8 mouse cellular contexts compared by ENCODE assay signal in the genomic region with DNA sequence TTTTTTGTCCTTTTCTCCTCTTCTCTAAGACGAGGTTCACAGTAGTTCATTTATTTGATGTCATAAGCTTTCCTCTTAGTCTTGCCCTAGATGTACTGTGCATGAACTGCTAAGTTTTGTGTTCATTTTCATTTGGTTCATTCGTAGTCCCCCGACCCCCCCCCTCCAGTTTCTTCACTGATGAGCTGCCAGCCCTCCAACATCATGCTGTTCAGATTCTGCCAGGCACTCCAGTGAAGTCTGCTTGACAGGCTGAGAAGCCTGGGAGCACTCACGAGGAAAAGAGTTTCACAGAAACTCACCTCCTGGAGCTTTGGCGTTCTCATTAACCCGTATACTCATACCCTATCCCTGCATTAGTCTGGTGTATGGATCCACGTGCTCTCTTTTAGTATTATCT. TPM values are rescaled to one million over a fixed set of nuclear protein-coding genes. Genes with fewer than 3 reads are reported as not detected.
DNase-seq lines count a peak whose midpoint lies in the region; ATAC-seq and TF ChIP-seq lines count a peak whose summit lies in the region.
"Not testable (repeated sequence)": the region's sequence is repeated elsewhere in the genome, so short reads cannot be mapped to it uniquely, and the experiment has no call there.
"Had no signal": no experiment of that assay in that cellular context is flagged by ENCODE, and none has a peak within 500 bp of the region (broad histone marks: within the 10 kb centered on the region; RNA-seq: fewer than 3 reads in every experiment).

No protein-coding gene starts in this region.

- H3K27ac ChIP-seq in forebrain, embryonic 15.5 days (replicated peaks); forebrain, postnatal 0 days (ENCODE audit: low read depth, low read length); hindbrain, postnatal 0 days; midbrain, embryonic 14.5 days (replicated peaks; ENCODE audit: low read depth, low read length): not testable (repeated sequence)
- peak overlapping the region; percentile 63 for H3K27ac ChIP-seq in liver, adult 2 months (replicated peaks; ENCODE audit: insufficient read depth, low read depth, low read length)

- TF ChIP-seq POLR2A in liver, adult 2 months (IDR thresholded peaks at IDR 0.05; ENCODE audit: extremely low read depth, insufficient read depth, low read length), result not testable (repeated sequence)

- H3K9me3 ChIP-seq in forebrain, embryonic 15.5 days; forebrain, postnatal 0 days (ENCODE audit: low read length); hindbrain, postnatal 0 days (ENCODE audit: low read length); midbrain, embryonic 14.5 days (ENCODE audit: control insufficient read depth, low read length): not testable (repeated sequence)

- 0 out of 2 replicates have a peak, but pooled peaks have one; percentile 29 for ATAC-seq in forebrain, embryonic 15.5 days (replicated peaks)
- ATAC-seq in forebrain, postnatal 0 days, result 0 out of 2 replicates have a peak, but pooled peaks have one; percentile 32
- ATAC-seq in hindbrain, postnatal 0 days; midbrain, embryonic 14.5 days (ENCODE audit: low FRiP score, low TSS enrichment): not testable (repeated sequence)

- 12% methylated on average over 7 of the region's 7 CpGs for WGBS in forebrain, embryonic 15.5 days
- 20% methylated on average over 7 of the region's 7 CpGs for WGBS in forebrain, postnatal 0 days
- WGBS in hindbrain, postnatal 0 days, result 30% methylated on average over 7 of the region's 7 CpGs
- WGBS in liver, adult 2 months, result 48% methylated on average over 7 of the region's 7 CpGs
- WGBS in midbrain, embryonic 14.5 days, result 41% methylated on average over 7 of the region's 7 CpGs

- H3K27me3 ChIP-seq in forebrain, embryonic 15.5 days; forebrain, postnatal 0 days (ENCODE audit: insufficient read depth, low read length); hindbrain, postnatal 0 days (ENCODE audit: insufficient read depth, low read length); liver, adult 2 months (ENCODE audit: control insufficient read depth, insufficient read depth, low read length); midbrain, embryonic 14.5 days (ENCODE audit: control insufficient read depth, insufficient read depth, low read length): not testable (repeated sequence)

- not testable (repeated sequence) for H3K36me3 ChIP-seq in forebrain, embryonic 15.5 days; forebrain, postnatal 0 days (ENCODE audit: insufficient read depth); hindbrain, postnatal 0 days (ENCODE audit: insufficient read depth, low read length); liver, adult 2 months (ENCODE audit: control insufficient read depth, insufficient read depth, low read length); midbrain, embryonic 14.5 days (ENCODE audit: control insufficient read depth, insufficient read depth, low read length)

- H3K4me3 ChIP-seq in forebrain, embryonic 15.5 days; forebrain, postnatal 0 days (ENCODE audit: low read depth, low read length); hindbrain, postnatal 0 days (ENCODE audit: low read length); liver, adult 2 months (ENCODE audit: insufficient read depth, low read depth, low read length); midbrain, embryonic 14.5 days (replicated peaks; ENCODE audit: low read depth, low read length): not testable (repeated sequence)

- H3K4me2 ChIP-seq in forebrain, embryonic 15.5 days (replicated peaks); forebrain, postnatal 0 days (ENCODE audit: low read depth); hindbrain, postnatal 0 days (ENCODE audit: low read depth, low read length); midbrain, embryonic 14.5 days (ENCODE audit: low read length): not testable (repeated sequence)

- peak; percentile 25 to 32 for DNase-seq in cerebellum, postnatal 10 days
- DNase-seq in forebrain, postnatal 0 days, result peak; percentile 32
- DNase-seq in hindbrain, postnatal 0 days (ENCODE audit: low spot score), result peak; percentile 25
- DNase-seq in liver, adult 2 months (ENCODE audit: extremely low read depth, low read depth, low spot score), result not testable (repeated sequence)
- peak; percentile 11 for DNase-seq in midbrain, embryonic 14.5 days

- not testable (repeated sequence) for H3K9ac ChIP-seq in forebrain, embryonic 15.5 days (replicated peaks); forebrain, postnatal 0 days; hindbrain, postnatal 0 days (replicated peaks; ENCODE audit: low read length); liver, adult 2 months (ENCODE audit: low read depth, low read length); midbrain, embryonic 14.5 days (replicated peaks; ENCODE audit: low read length)

- not testable (repeated sequence) for H3K4me1 ChIP-seq in forebrain, embryonic 15.5 days; forebrain, postnatal 0 days (ENCODE audit: insufficient read depth); hindbrain, postnatal 0 days (ENCODE audit: insufficient read depth, low read length); midbrain, embryonic 14.5 days (ENCODE audit: control insufficient read depth, insufficient read depth, low read length)
- H3K4me1 ChIP-seq in liver, adult 2 months (ENCODE audit: control insufficient read depth, insufficient read depth, low read length), result peaks cover 24% of the 10 kb centered on the region

- H3K79me2 ChIP-seq in liver, adult 2 months (ENCODE audit: control insufficient read depth, insufficient read depth, low read length), result not testable (repeated sequence)

- not testable (repeated sequence) for TF ChIP-seq CTCF in forebrain, postnatal 0 days (IDR thresholded peaks at IDR 0.05; ENCODE audit: low read depth); hindbrain, postnatal 0 days (IDR thresholded peaks at IDR 0.05; ENCODE audit: low read depth); liver, adult 2 months (IDR thresholded peaks at IDR 0.05; ENCODE audit: low read depth, low read length)

RNA-seq across cellular contexts. Expression of a gene that starts 42.5 kb away (rescaled TPM):
- polyA plus RNA-seq in forebrain, embryonic 15.5 days (2015; fragmentation: Nextera tagmentation; extraction: Ambion mirVana), result 0.95 and 1.2 TPM in 2 replicates
- total RNA-seq in forebrain, postnatal 0 days (2014; rRNA removed), result 2.8 and 4.2 TPM in 2 replicates
- polyA plus RNA-seq in forebrain, postnatal 0 days (2015; fragmentation: Nextera tagmentation; extraction: Ambion mirVana), result 2.1 and 2.7 TPM in 2 replicates
- total RNA-seq in hindbrain, postnatal 0 days (2014; rRNA removed), result 2.5 and 3.2 TPM in 2 replicates
- polyA plus RNA-seq in hindbrain, postnatal 0 days (2015; fragmentation: Nextera tagmentation; extraction: Ambion mirVana), result 4.0 and 4.3 TPM in 2 replicates
- 2.1 and 3.0 TPM in 2 replicates for total RNA-seq in liver, adult 2 months (2014; rRNA removed)
- 1.3 and 1.5 TPM in 2 replicates for polyA plus RNA-seq in liver, adult 2 months (2012; rRNA removed)
- 1.1 and 1.5 TPM in 2 replicates for polyA plus RNA-seq in midbrain, embryonic 14.5 days (2014; fragmentation: Nextera tagmentation; extraction: Ambion mirVana)
- total RNA-seq: MEL had no signal
- polyA plus RNA-seq: erythroblast, embryonic 14.5 days had no signal
